Mouse (Mus musculus) kidney, postnatal 4 days (tissue): ENCODE measurements at regions not wholly inside any gene's neighbourhood (a gene's known extent, or its start where the extent isn't known, plus 50 kb on each side); places are given as distances from the start of the nearest gene placed in this dataset.
A peak's percentile ranks its signal among the peaks of the same experiment; 100 is the strongest.

Source experiments
- DNase-seq, 2 experiments: peaks; one replicate each; pipeline ENCODE4 v3.0.0; 2021; ENCODE audit warnings: mixed read lengths in 2 of 2

- DNase-seq: no peak
Measured at GRCm38 (mm10) chr12:118784643-118785042, 61.5 kb upstream of the Sp8 start.

- no peak for DNase-seq
Measured at GRCm38 (mm10) chr12:118781978-118782377, 64.2 kb upstream of the Sp8 start.

- no peak for DNase-seq
Measured at GRCm38 (mm10) chr12:118775463-118776064, 70.6 kb upstream of the Sp8 start.

- DNase-seq: no peak
Measured at GRCm38 (mm10) chr12:118772790-118773189, 73.3 kb upstream of the Sp8 start.

GRCm38 (mm10) chr12:118766472-118766871 lies 79.7 kb upstream of the Sp8 start:
- DNase-seq: no peak

- DNase-seq: no peak
Measured at GRCm38 (mm10) chr12:118754076-118754475, 92.1 kb upstream of the Sp8 start.

GRCm38 (mm10) chr12:118739103-118739502 lies 107.0 kb upstream of the Sp8 start:
- DNase-seq: no peak

- no peak for DNase-seq
Measured at GRCm38 (mm10) chr12:118725891-118726290, 120.2 kb upstream of the Sp8 start.

- DNase-seq: no peak
Measured at GRCm38 (mm10) chr12:118719878-118720573, 126.1 kb upstream of the Sp8 start.

GRCm38 (mm10) chr12:118716824-118717223 lies 129.3 kb upstream of the Sp8 start:
- DNase-seq: no peak

GRCm38 (mm10) chr12:118706626-118707025 lies 139.5 kb upstream of the Sp8 start:
- DNase-seq: no peak

GRCm38 (mm10) chr12:118704826-118705225 lies 141.3 kb upstream of the Sp8 start:
- DNase-seq: no peak

- no peak for DNase-seq
Measured at GRCm38 (mm10) chr12:118703730-118704129, 142.4 kb upstream of the Sp8 start.

GRCm38 (mm10) chr12:118703068-118703662 lies 143.0 kb upstream of the Sp8 start:
- DNase-seq: no peak

GRCm38 (mm10) chr12:118701838-118702237 lies 144.3 kb upstream of the Sp8 start:
- no peak for DNase-seq

GRCm38 (mm10) chr12:118698110-118698509 lies 148.0 kb upstream of the Sp8 start:
- no peak for DNase-seq

- no peak for DNase-seq
Measured at GRCm38 (mm10) chr12:118694701-118695100, 151.4 kb upstream of the Sp8 start.

GRCm38 (mm10) chr12:118682902-118683301 lies 163.2 kb upstream of the Sp8 start:
- no peak for DNase-seq

- no peak for DNase-seq
Measured at GRCm38 (mm10) chr12:118677989-118678388, 168.1 kb upstream of the Sp8 start.

GRCm38 (mm10) chr12:118661575-118661974 lies 184.6 kb upstream of the Sp8 start:
- peak in 1 of 2 experiments; percentile 1 for DNase-seq

- DNase-seq: no peak
Measured at GRCm38 (mm10) chr12:118661214-118661486, 185.0 kb upstream of the Sp8 start.

- DNase-seq: no peak
Measured at GRCm38 (mm10) chr12:118660384-118661213, 185.5 kb upstream of the Sp8 start.
